Mouse (Mus musculus): ENCODE data around the gene Olfr33. TPM values are rescaled to one million over a fixed set of nuclear protein-coding genes. Genes with fewer than 3 reads are reported as not detected.

The Olfr33 gene
- polyA plus RNA-seq (2015; fragmentation: Nextera tagmentation; extraction: Ambion mirVana): not detected in 2 replicates

DNA sequence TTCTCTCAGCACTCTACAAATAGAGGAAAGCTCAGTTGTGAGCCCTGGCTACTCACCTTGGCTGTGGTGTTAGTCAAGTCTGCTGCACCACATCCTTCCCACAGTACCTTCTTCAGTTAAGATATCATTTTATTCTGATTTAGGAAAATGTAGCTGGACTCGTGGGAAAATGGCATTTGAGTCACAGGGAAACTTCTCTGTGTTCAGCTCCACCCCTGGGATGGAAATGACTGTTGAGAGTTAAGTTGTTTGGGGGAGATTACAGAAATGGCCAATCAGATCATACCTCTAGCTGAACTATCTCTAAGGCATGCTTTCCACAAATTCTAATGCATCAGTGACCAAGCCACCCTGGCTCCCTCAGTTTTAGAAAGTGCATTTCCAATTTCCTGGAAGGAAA, at the start of gene Olfr33:
Gene Olfr33 (minus strand): TSS at position 101 of the 400 bp plus-strand sequence.
- no peak for ATAC-seq (ENCODE audit: low FRiP score)
- no peak within 1 kb of the TSS for H3K27ac ChIP-seq (replicated peaks)
- H3K4me1 ChIP-seq: no peaks in the 10 kb centered on the region
- no peak within 1 kb of the TSS for H3K4me3 ChIP-seq (replicated peaks)
- no peak within 1 kb of the TSS for H3K4me2 ChIP-seq
- no peaks in the 10 kb centered on the region for H3K27me3 ChIP-seq (replicated peaks)
- no peaks in the 10 kb centered on the region for H3K9me3 ChIP-seq (replicated peaks)
- H3K9ac ChIP-seq (replicated peaks): no peak within 1 kb of the TSS
- H3K36me3 ChIP-seq: no peaks in the 10 kb centered on the region
- 41% methylated on average over 1 of the region's 1 CpGs for WGBS

DNA sequence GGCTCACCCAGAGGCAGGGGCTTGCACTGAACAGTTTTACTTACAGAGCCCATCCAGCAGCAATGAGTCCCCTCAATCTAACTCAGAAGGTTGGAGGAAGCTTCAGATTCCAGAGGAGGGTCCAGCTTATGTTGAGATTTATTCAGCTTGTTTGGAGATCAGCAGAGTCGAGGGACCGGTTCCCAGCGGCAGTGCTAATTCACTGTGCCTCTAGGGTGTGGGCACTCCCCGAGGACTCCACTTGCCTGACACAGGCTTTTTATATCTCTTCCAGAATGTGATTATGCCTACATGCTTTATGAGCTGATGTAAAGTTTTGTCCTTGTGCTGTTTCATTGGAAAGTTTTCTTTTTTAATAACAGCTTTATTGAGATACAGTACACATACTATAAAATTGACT, 40.4 kb upstream of the Olfr33 start, which contains the start of the genes Olfr560 and Olfr78:
Gene Olfr560 (minus strand): TSS at position 101 of the 400 bp plus-strand sequence.
Gene Olfr78 (minus strand): TSS at position 206 of the 400 bp plus-strand sequence.
- ATAC-seq (ENCODE audit: low FRiP score): no peak

DNA sequence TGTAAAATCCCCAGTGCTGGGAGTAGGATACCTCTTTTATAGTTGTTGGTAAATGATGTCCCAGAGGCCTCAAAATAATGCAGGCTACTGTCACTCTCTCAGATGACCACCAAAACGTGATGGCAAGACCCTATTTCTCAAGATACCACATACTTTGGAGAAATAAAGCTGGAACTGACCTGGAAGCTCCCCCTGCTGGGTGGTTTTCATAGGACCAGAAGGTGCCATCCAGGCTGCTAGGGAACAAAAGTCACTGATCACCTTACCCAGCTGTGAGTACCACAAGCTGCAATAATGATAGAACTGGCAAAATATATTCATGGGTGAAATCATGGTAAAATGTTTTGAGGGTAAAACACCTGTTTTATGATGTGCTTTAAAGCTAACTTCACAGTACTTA, 33.2 kb upstream of the Olfr33 start:
- no peaks in the 10 kb centered on the region for H3K4me1 ChIP-seq
- 19% methylated on average over 1 of the region's 1 CpGs for WGBS
- H3K4me3 ChIP-seq (replicated peaks): no peak overlapping the region
- H3K36me3 ChIP-seq: no peaks in the 10 kb centered on the region
- H3K27ac ChIP-seq (replicated peaks): no peak overlapping the region
- H3K9me3 ChIP-seq (replicated peaks): no peaks in the 10 kb centered on the region
- H3K27me3 ChIP-seq (replicated peaks): no peaks in the 10 kb centered on the region
- H3K9ac ChIP-seq (replicated peaks): no peak overlapping the region
- no peak overlapping the region for H3K4me2 ChIP-seq
- no peak for ATAC-seq (ENCODE audit: low FRiP score)

More for the DNA sequence above, 40.4 kb upstream of the Olfr33 start, which contains the start of the genes Olfr560 and Olfr78:
- Histone ChIP-seq H3K4me2 (no peak within 1 kb of the TSS), H3K9me3 (replicated peaks) (no peaks in the 10 kb centered on the region), H3K27ac (replicated peaks) (no peak within 1 kb of the TSS), H3K9ac (replicated peaks) (no peak within 1 kb of the TSS), H3K4me3 (replicated peaks) (no peak within 1 kb of the TSS), H3K36me3 (no peaks in the 10 kb centered on the region), H3K4me1 (no peaks in the 10 kb centered on the region), H3K27me3 (replicated peaks) (no peaks in the 10 kb centered on the region)
- 69% methylated on average over 4 of the region's 4 CpGs for WGBS

DNA sequence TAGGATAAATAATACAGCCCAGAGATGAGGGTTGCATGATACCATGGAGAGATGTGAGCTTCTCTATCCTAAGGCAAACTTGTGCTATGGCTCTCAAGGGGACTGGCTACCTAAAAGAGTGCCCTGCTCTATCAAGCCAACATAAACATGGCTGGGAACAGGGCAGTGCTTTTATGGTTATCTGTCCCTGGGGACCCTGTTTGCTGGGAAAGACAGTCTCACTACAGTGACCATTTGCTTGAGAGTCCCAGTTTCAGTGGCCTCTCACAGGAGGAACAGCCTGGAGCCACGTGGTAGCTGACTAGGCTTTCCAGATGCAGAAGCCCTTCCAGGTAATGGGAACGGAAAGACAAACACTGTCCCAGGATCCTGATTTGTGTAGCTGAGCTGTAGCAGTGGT, 18.8 kb upstream of the Olfr33 start:
- ATAC-seq (ENCODE audit: low FRiP score): no peak
- no peaks in the 10 kb centered on the region for H3K4me1 ChIP-seq
- H3K36me3 ChIP-seq: no peaks in the 10 kb centered on the region
- H3K27me3 ChIP-seq (replicated peaks): no peaks in the 10 kb centered on the region
- no peak overlapping the region for H3K9ac ChIP-seq (replicated peaks)
- H3K9me3 ChIP-seq (replicated peaks): no peaks in the 10 kb centered on the region
- no peak overlapping the region for H3K4me2 ChIP-seq
- H3K27ac ChIP-seq (replicated peaks): no peak overlapping the region
- H3K4me3 ChIP-seq (replicated peaks): no peak overlapping the region
- WGBS: 55% methylated on average over 2 of the region's 2 CpGs

DNA sequence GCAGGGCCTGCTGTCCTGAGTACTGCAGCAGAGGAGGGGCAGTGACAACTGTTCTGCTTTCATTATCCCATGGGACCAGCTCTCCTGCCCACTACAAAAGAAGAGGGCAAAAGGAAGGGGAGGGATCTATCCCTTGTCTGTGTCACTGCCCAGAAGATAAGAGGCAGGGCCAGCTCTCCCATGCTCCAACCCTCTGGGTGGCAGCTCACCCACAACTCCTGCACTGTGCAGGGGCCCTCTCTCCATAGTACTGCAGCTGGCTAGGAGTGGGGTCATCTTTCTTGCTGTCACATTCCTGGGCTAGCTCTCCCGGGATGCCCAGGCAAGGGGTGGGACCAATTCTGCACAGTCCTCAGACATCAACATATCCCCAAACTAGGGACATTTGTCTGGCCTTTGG, 14.9 kb upstream of the Olfr33 start:
- H3K4me2 ChIP-seq: no peak overlapping the region
- no peak for ATAC-seq (ENCODE audit: low FRiP score)
- H3K9ac ChIP-seq (replicated peaks): no peak overlapping the region
- H3K36me3 ChIP-seq: no peaks in the 10 kb centered on the region
- 39% methylated on average over 1 of the region's 1 CpGs for WGBS
- H3K4me1 ChIP-seq: no peaks in the 10 kb centered on the region
- no peak overlapping the region for H3K4me3 ChIP-seq (replicated peaks)
- H3K27me3 ChIP-seq (replicated peaks): no peaks in the 10 kb centered on the region
- no peak overlapping the region for H3K27ac ChIP-seq (replicated peaks)
- H3K9me3 ChIP-seq (replicated peaks): no peaks in the 10 kb centered on the region

GRCm38 (mm10) chr7:102727391-102727790, 8.5 kb upstream of the Olfr33 start, which contains the start of gene Olfr559:
Gene Olfr559, minus strand, starts transcription at chr7:102727491.
- ATAC-seq (ENCODE audit: low FRiP score): no peak
- Histone ChIP-seq H3K9me3 (replicated peaks) (no peaks in the 10 kb centered on the region), H3K4me1 (no peaks in the 10 kb centered on the region), H3K36me3 (no peaks in the 10 kb centered on the region), H3K27ac (replicated peaks) (no peak within 1 kb of the TSS), H3K4me3 (replicated peaks) (no peak within 1 kb of the TSS), H3K9ac (replicated peaks) (no peak within 1 kb of the TSS), H3K27me3 (replicated peaks) (no peaks in the 10 kb centered on the region), H3K4me2 (no peak within 1 kb of the TSS)

GRCm38 (mm10) chr7:102701915-102702314, 17.0 kb downstream of the Olfr33 start, which contains the start of gene Olfr558:
Gene Olfr558, plus strand, starts transcription at chr7:102702215.
- Histone ChIP-seq H3K4me2 (no peak within 1 kb of the TSS), H3K4me1 (no peaks in the 10 kb centered on the region), H3K4me3 (replicated peaks) (no peak within 1 kb of the TSS), H3K36me3 (no peaks in the 10 kb centered on the region), H3K9ac (replicated peaks) (no peak within 1 kb of the TSS), H3K27ac (replicated peaks) (no peak within 1 kb of the TSS), H3K9me3 (replicated peaks) (no peaks in the 10 kb centered on the region), H3K27me3 (replicated peaks) (no peaks in the 10 kb centered on the region)
- ATAC-seq (ENCODE audit: low FRiP score): no peak

GRCm38 (mm10) chr7:102698461-102698860, 20.4 kb downstream of the Olfr33 start:
- 93% methylated on average over 7 of the region's 7 CpGs for WGBS
- H3K9me3 ChIP-seq (replicated peaks): no peaks in the 10 kb centered on the region

DNA sequence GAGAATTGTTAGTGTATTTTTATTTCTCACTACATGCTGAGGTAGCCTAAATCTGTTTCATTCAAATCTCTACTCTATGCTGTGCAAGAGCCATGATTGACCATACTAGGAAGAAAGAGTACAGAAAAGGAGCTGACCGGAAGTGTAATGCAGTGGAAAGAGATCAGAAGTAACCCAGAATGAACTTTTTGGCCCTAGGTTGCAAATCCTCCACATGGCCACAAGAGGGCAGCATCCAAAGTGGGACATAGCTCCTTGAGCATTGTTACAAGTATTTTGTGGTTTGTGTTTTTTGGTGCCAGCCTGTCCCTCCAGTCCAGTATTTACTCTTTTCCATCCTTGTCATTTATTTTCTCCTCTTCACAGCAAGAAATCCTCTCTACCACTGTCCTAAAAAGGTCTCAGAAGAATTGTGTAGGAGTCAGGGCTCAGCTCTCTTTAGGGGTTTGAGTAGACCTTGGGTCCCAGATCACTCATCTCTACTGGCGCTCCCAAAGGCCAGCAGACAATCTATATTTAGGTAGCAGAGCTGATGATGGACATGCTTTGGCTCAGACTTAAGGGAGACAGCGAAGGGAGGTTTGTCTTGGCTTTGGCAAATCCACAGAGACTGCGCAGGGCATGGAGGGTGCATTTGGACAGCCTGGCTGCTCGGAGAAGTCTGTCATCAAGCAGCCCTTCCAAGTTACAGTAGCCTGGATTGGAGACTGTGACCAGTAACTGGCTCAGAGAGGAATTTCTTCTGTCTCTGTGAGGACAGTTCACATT, 23.3 kb downstream of the Olfr33 start, which contains the start of gene Olfr557:
Gene Olfr557 (plus strand): TSS at position 553 of the 768 bp plus-strand sequence.
- no peak for ATAC-seq (ENCODE audit: low FRiP score)
- H3K36me3 ChIP-seq: no peaks in the 10 kb centered on the region
- H3K9ac ChIP-seq (replicated peaks): no peak within 1 kb of the TSS
- H3K9me3 ChIP-seq (replicated peaks): no peaks in the 10 kb centered on the region
- no peak within 1 kb of the TSS for H3K27ac ChIP-seq (replicated peaks)
- H3K4me3 ChIP-seq (replicated peaks): no peak within 1 kb of the TSS
- WGBS: 79% methylated on average over 5 of the region's 5 CpGs
- H3K27me3 ChIP-seq (replicated peaks): no peaks in the 10 kb centered on the region
- H3K4me1 ChIP-seq: no peaks in the 10 kb centered on the region
- no peak within 1 kb of the TSS for H3K4me2 ChIP-seq

More at GRCm38 (mm10) chr7:102698461-102698860, 20.4 kb downstream of the Olfr33 start:
- no peaks in the 10 kb centered on the region for H3K36me3 ChIP-seq
- no peaks in the 10 kb centered on the region for H3K27me3 ChIP-seq (replicated peaks)
- no peak overlapping the region for H3K9ac ChIP-seq (replicated peaks)
- H3K4me2 ChIP-seq: no peak overlapping the region
- H3K27ac ChIP-seq (replicated peaks): no peak overlapping the region
- no peak for ATAC-seq (ENCODE audit: low FRiP score)
- no peaks in the 10 kb centered on the region for H3K4me1 ChIP-seq
- H3K4me3 ChIP-seq (replicated peaks): no peak overlapping the region

DNA sequence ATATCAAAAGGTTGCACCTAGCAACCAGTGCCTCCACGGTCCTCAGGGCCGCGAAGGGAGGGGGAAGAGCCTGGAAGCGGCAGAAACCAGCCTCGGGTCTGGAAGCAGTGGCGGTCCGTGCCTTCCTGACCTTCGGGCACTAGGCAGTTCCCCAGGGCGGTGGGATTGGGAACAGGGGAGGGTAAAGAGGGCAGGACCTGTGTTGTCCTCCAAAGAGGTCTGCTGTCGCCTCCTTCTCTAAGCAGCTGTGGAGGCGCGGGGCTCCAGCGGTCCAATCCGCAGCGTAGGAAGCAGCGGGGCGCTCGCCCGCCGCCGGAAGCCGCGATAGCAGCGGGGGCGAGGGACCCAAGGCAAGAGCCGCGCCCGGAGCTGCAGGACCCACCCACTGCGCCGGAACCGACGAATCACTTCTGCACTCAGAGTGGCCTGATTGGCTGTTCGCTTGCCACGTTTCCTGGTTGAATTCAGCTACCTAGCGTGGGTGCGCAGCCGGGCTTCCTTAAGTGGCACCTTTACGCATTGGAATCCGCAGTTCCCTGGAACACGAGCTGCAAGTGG, 31.8 kb downstream of the Olfr33 start, which contains the start of gene Trim68:
Gene Trim68 (minus strand): TSS at position 384 of the 558 bp plus-strand sequence.
- under 1% methylated on average over 38 of the region's 40 CpGs for WGBS
- Histone ChIP-seq H3K27ac (replicated peaks) (peak within 1 kb of the TSS; percentile 83), H3K9ac (replicated peaks) (peak within 1 kb of the TSS; percentile 71), H3K27me3 (replicated peaks) (no peaks in the 10 kb centered on the region), H3K36me3 (no peaks in the 10 kb centered on the region), H3K4me2 (peak within 1 kb of the TSS; percentile 76), H3K9me3 (replicated peaks) (no peaks in the 10 kb centered on the region), H3K4me1 (0 out of 2 replicates have a peak, but pooled peaks cover 5% of the 10 kb centered on the region), H3K4me3 (replicated peaks) (peak within 1 kb of the TSS; percentile 74)
- peak; percentile 100 for ATAC-seq (ENCODE audit: low FRiP score)

DNA sequence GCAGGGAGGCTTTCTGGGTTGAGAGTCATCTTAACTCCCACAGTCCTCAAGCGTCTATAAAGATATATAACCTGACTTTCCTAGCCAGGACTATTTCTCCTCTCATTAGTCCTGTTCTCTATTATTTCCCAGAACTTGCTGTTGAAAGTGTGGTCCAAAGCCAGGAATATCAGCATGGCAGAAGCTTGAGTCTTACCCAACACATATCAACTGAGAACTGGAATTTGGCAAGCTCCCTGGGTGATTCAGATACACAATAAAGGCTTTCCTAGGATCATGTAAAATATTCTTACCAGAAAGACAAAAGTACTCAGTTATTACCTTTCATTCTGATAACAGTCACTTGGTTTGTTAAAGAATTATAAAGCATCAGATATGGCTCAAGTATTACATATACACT, 37.0 kb downstream of the Olfr33 start:
- Histone ChIP-seq H3K4me2 (no peak overlapping the region), H3K27me3 (replicated peaks) (no peaks in the 10 kb centered on the region), H3K27ac (replicated peaks) (no peak overlapping the region), H3K36me3 (no peaks in the 10 kb centered on the region), H3K9me3 (replicated peaks) (no peaks in the 10 kb centered on the region), H3K9ac (replicated peaks) (no peak overlapping the region), H3K4me1 (no peaks in the 10 kb centered on the region), H3K4me3 (replicated peaks) (no peak overlapping the region)
- no peak for ATAC-seq (ENCODE audit: low FRiP score)
- 91% methylated on average over 1 of the region's 1 CpGs for WGBS

GRCm38 (mm10) chr7:102676225-102676624, 42.6 kb downstream of the Olfr33 start:
- H3K4me3 ChIP-seq (replicated peaks): no peak overlapping the region
- WGBS: 90% methylated on average over 2 of the region's 2 CpGs
- no peak overlapping the region for H3K9ac ChIP-seq (replicated peaks)
- no peaks in the 10 kb centered on the region for H3K27me3 ChIP-seq (replicated peaks)
- H3K27ac ChIP-seq (replicated peaks): no peak overlapping the region
- H3K36me3 ChIP-seq: no peaks in the 10 kb centered on the region
- ATAC-seq (ENCODE audit: low FRiP score): no peak
- no peaks in the 10 kb centered on the region for H3K4me1 ChIP-seq
- H3K9me3 ChIP-seq (replicated peaks): no peaks in the 10 kb centered on the region
- H3K4me2 ChIP-seq: no peak overlapping the region
